Mouse (Mus musculus) liver, embryonic 14.5 days (tissue): Measurements from ENCODE around the gene Zic1.

ENCODE experiments used
- CTCF ChIP-seq: IDR thresholded peaks from 2 replicates; pipeline ENCODE4 v1.5.1; 2016; ENCODE audit warnings: antibody characterized with exemption, low read depth, control low read depth
- EP300 ChIP-seq: IDR thresholded peaks from 2 replicates; pipeline ENCODE4 v1.6.1; 2016; ENCODE audit warnings: antibody characterized with exemption, low read depth

DNA sequence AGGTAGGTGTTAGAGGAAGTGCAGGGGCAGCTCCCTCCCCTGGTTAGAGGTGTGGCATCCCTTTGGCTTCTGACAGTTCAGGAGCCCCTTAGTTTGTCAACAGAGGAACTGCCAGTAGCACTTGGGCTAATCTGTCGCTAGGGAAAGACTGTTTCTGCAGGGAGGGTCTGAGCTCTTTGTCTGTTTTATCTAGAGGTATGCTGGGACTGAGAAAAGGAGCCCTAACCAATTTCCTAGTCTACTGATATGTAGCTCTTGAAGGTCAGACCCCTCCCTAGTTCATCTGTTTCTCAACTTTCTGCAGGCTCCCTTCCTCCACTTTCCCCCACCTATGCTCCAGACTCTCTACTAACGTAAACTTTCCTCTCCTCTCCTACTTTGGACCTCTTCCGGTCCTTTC is 44.2 kb upstream of the Zic1 start:
- TF ChIP-seq EP300 (no peak), CTCF (no peak)
